Mouse (Mus musculus) neural tube, embryonic 13.5 days (tissue): ENCODE data around the gene Slc7a6. TPM values are rescaled to one million over a fixed set of nuclear protein-coding genes. Genes with fewer than 3 reads are reported as not detected.
A peak's percentile ranks its signal among the peaks of the same experiment; 100 is the strongest.
"Not testable (repeated sequence)": the region's sequence is repeated elsewhere in the genome, so short reads cannot be mapped to it uniquely, and the experiment has no call there.

Experiments used
- ATAC-seq: fragments of 200-750 bp; cut with Nextera tagmentation; 2 replicates; pipeline ENCODE4 v1.8.0; 2017; ENCODE audit warnings: low read depth, mild to moderate bottlenecking, moderate TSS enrichment, moderate library complexity
- H3K27ac ChIP-seq: fragments of 300-500 bp; sonication (generic); replicated peaks from 2 replicates; pipeline ENCODE4 v1.5.1; 2015; ENCODE audit warnings: moderate library complexity, mild to moderate bottlenecking, inconsistent platforms
- H3K27me3 ChIP-seq: fragments of 300-500 bp; sonication (generic); 2 replicates; pipeline ENCODE4 v1.6.1; 2015; ENCODE audit warnings: mild to moderate bottlenecking, inconsistent platforms
- H3K36me3 ChIP-seq: fragments of 300-500 bp; sonication (generic); 2 replicates; pipeline ENCODE4 v1.6.1; 2015; ENCODE audit warnings: mild to moderate bottlenecking, inconsistent platforms
- H3K4me1 ChIP-seq: fragments of 300-500 bp; sonication (generic); replicated peaks from 2 replicates; pipeline ENCODE4 v1.6.1; 2015; ENCODE audit warnings: inconsistent platforms
- H3K4me2 ChIP-seq: fragments of 300-500 bp; sonication (generic); 2 replicates; pipeline ENCODE4 v1.6.1; 2015; ENCODE audit warnings: inconsistent platforms, mild to moderate bottlenecking, moderate library complexity
- H3K4me3 ChIP-seq: fragments of 300-500 bp; sonication (generic); 2 replicates; pipeline ENCODE4 v1.5.1; 2015; ENCODE audit warnings: mild to moderate bottlenecking, inconsistent platforms
- H3K9ac ChIP-seq: fragments of 300-500 bp; sonication (generic); 2 replicates; pipeline ENCODE4 v1.6.1; 2015; ENCODE audit warnings: moderate library complexity, mild to moderate bottlenecking, inconsistent platforms
- H3K9me3 ChIP-seq: fragments of 300-500 bp; sonication (generic); 2 replicates; pipeline ENCODE4 v1.6.1; 2016; ENCODE audit warnings: inconsistent platforms
- WGBS: fragments of 180-500 bp; shearing (Covaris S2); methylation state at CpG from one replicate; pipeline ENCODE4 v1.1.7; 2015; 5-methylcytosine and 5-hydroxymethylcytosine counted together
- polyA plus RNA-seq: library from polyadenylated mRNA; unstranded; fragments of >200 nt; fragmentation: Nextera tagmentation; extraction: Ambion mirVana; gene quantifications from 2 replicates; pipeline ENCODE4 v1.2.1, GENCODE M21; 2015

The Slc7a6 gene
- polyA plus RNA-seq, 1 experiment from 2014 or later: 72.5 TPM

GRCm38 (mm10) chr8:106198741-106199140 lies 30.1 kb downstream of the Slc7a6 start:
- Histone ChIP-seq H3K27ac (no peak overlapping the region), H3K4me2 (no peak overlapping the region), H3K9ac (no peak overlapping the region), H3K4me3 (no peak overlapping the region), H3K27me3 (no peaks in the 10 kb centered on the region), H3K4me1 (no peaks in the 10 kb centered on the region), H3K9me3 (no peaks in the 10 kb centered on the region), H3K36me3 (peaks cover 90% of the 10 kb centered on the region)
- WGBS: 10% methylated on average over 1 of the region's 1 CpGs
- no peak; the same call in 1 of the 2 replicates for ATAC-seq

GRCm38 (mm10) chr8:106199596-106199995 lies 30.9 kb downstream of the Slc7a6 start:
- not testable (repeated sequence) for H3K4me2 ChIP-seq, H3K27me3 ChIP-seq, H3K4me1 ChIP-seq, ATAC-seq, H3K9ac ChIP-seq, H3K27ac ChIP-seq, H3K4me3 ChIP-seq, H3K9me3 ChIP-seq
- 88% methylated on average over 3 of the region's 3 CpGs for WGBS
- H3K36me3 ChIP-seq: peaks cover 91% of the 10 kb centered on the region

GRCm38 (mm10) chr8:106210035-106210731 lies 41.5 kb downstream of the Slc7a6 start:
- Histone ChIP-seq H3K27ac (peak overlapping the region; percentile 91), H3K4me1 (peaks cover 26% of the 10 kb centered on the region), H3K27me3 (no peaks in the 10 kb centered on the region), H3K36me3 (peaks cover 51% of the 10 kb centered on the region), H3K9ac (peak overlapping the region; percentile 92), H3K9me3 (no peaks in the 10 kb centered on the region), H3K4me3 (peak overlapping the region; percentile 79), H3K4me2 (peak overlapping the region; percentile 91)
- peak; percentile 80 for ATAC-seq
- WGBS: 1% methylated on average over 35 of the region's 35 CpGs

GRCm38 (mm10) chr8:106210821-106211345 lies 42.2 kb downstream of the Slc7a6 start, which contains the start of the genes Slc7a6os and Prmt7:
Gene Slc7a6os (minus strand): TSS chr8:106210935.
Gene Prmt7 (plus strand): TSS chr8:106210936.
- 0% methylated on average over 52 of the region's 52 CpGs for WGBS
- Histone ChIP-seq H3K4me1 (peaks cover 26% of the 10 kb centered on the region), H3K27ac (peak within 1 kb of the TSS; percentile 91), H3K4me3 (peak within 1 kb of the TSS; percentile 79), H3K27me3 (no peaks in the 10 kb centered on the region), H3K36me3 (peaks cover 53% of the 10 kb centered on the region), H3K9ac (peak within 1 kb of the TSS; percentile 92), H3K9me3 (no peaks in the 10 kb centered on the region), H3K4me2 (peak within 1 kb of the TSS; percentile 91)
- peak; percentile 99 for ATAC-seq

- Histone ChIP-seq H3K9ac (peak overlapping the region; percentile 92), H3K4me1 (peaks cover 26% of the 10 kb centered on the region), H3K4me2 (peak overlapping the region; percentile 91), H3K27ac (peak overlapping the region; percentile 91), H3K36me3 (peaks cover 57% of the 10 kb centered on the region), H3K9me3 (no peaks in the 10 kb centered on the region), H3K4me3 (peak overlapping the region; percentile 79), H3K27me3 (no peaks in the 10 kb centered on the region)
- WGBS: 5% methylated on average over 13 of the region's 13 CpGs
- peak; percentile 11; the same call in 1 of the 2 replicates for ATAC-seq
Observed at GRCm38 (mm10) chr8:106211421-106211820, 42.8 kb downstream of the Slc7a6 start.

- H3K4me3 ChIP-seq: no peak overlapping the region
- no peak overlapping the region for H3K27ac ChIP-seq
- no peak overlapping the region for H3K9ac ChIP-seq
- no peak overlapping the region for H3K4me2 ChIP-seq
- peaks cover 21% of the 10 kb centered on the region for H3K4me1 ChIP-seq
- H3K36me3 ChIP-seq: peaks cover 59% of the 10 kb centered on the region
- ATAC-seq: no peak
- WGBS: 91% methylated on average over 3 of the region's 3 CpGs
- H3K9me3 ChIP-seq: no peaks in the 10 kb centered on the region
- no peaks in the 10 kb centered on the region for H3K27me3 ChIP-seq
Observed at GRCm38 (mm10) chr8:106213959-106214358, 45.3 kb downstream of the Slc7a6 start.

- WGBS: 90% methylated on average over 3 of the region's 3 CpGs
- Histone ChIP-seq H3K36me3 (peaks cover 91% of the 10 kb centered on the region), H3K27ac (no peak overlapping the region), H3K4me3 (no peak overlapping the region), H3K4me2 (no peak overlapping the region), H3K9ac (no peak overlapping the region), H3K9me3 (no peaks in the 10 kb centered on the region), H3K4me1 (no peaks in the 10 kb centered on the region), H3K27me3 (no peaks in the 10 kb centered on the region)
- ATAC-seq: no peak
Observed at GRCm38 (mm10) chr8:106219620-106220019, 51.0 kb downstream of the Slc7a6 start.

- H3K4me2 ChIP-seq: no peak overlapping the region
- no peaks in the 10 kb centered on the region for H3K4me1 ChIP-seq
- H3K27me3 ChIP-seq: no peaks in the 10 kb centered on the region
- no peaks in the 10 kb centered on the region for H3K9me3 ChIP-seq
- no peak overlapping the region for H3K4me3 ChIP-seq
- no peak for ATAC-seq
- WGBS: 49% methylated on average over 9 of the region's 9 CpGs
- H3K9ac ChIP-seq: no peak overlapping the region
- no peak overlapping the region for H3K27ac ChIP-seq
- peaks cover 83% of the 10 kb centered on the region for H3K36me3 ChIP-seq
Observed at GRCm38 (mm10) chr8:106226589-106226988, 57.9 kb downstream of the Slc7a6 start.

- peaks cover 72% of the 10 kb centered on the region for H3K36me3 ChIP-seq
- H3K4me2 ChIP-seq: no peak overlapping the region
- H3K27me3 ChIP-seq: no peaks in the 10 kb centered on the region
- no peak overlapping the region for H3K4me3 ChIP-seq
- H3K9me3 ChIP-seq: no peaks in the 10 kb centered on the region
- no peak for ATAC-seq
- no peaks in the 10 kb centered on the region for H3K4me1 ChIP-seq
- WGBS: 84% methylated on average over 7 of the region's 7 CpGs
- no peak overlapping the region for H3K27ac ChIP-seq
- no peak overlapping the region for H3K9ac ChIP-seq
Observed at GRCm38 (mm10) chr8:106231536-106231935, 62.9 kb downstream of the Slc7a6 start.

GRCm38 (mm10) chr8:106232751-106233150 lies 64.1 kb downstream of the Slc7a6 start:
- H3K9me3 ChIP-seq: no peaks in the 10 kb centered on the region
- H3K36me3 ChIP-seq: peaks cover 74% of the 10 kb centered on the region
- WGBS: 74% methylated on average over 3 of the region's 3 CpGs
- no peaks in the 10 kb centered on the region for H3K4me1 ChIP-seq
- no peak overlapping the region for H3K9ac ChIP-seq
- no peak overlapping the region for H3K4me2 ChIP-seq
- no peaks in the 10 kb centered on the region for H3K27me3 ChIP-seq
- no peak overlapping the region for H3K27ac ChIP-seq
- H3K4me3 ChIP-seq: no peak overlapping the region
- ATAC-seq: no peak

GRCm38 (mm10) chr8:106234567-106235261 lies 66.1 kb downstream of the Slc7a6 start:
- Histone ChIP-seq H3K4me1 (no peaks in the 10 kb centered on the region), H3K27ac (no peak overlapping the region), H3K9ac (no peak overlapping the region), H3K27me3 (no peaks in the 10 kb centered on the region), H3K9me3 (no peaks in the 10 kb centered on the region), H3K36me3 (peaks cover 74% of the 10 kb centered on the region), H3K4me2 (no peak overlapping the region), H3K4me3 (no peak overlapping the region)
- no peak for ATAC-seq
- 93% methylated on average over 17 of the region's 17 CpGs for WGBS

- peaks cover 82% of the 10 kb centered on the region for H3K36me3 ChIP-seq
Observed at GRCm38 (mm10) chr8:106237106-106237505, 68.4 kb downstream of the Slc7a6 start.

More at GRCm38 (mm10) chr8:106237106-106237505, 68.4 kb downstream of the Slc7a6 start:
- Histone ChIP-seq H3K9ac (no peak overlapping the region), H3K27ac (no peak overlapping the region), H3K4me1 (no peaks in the 10 kb centered on the region), H3K9me3 (no peaks in the 10 kb centered on the region), H3K4me3 (no peak overlapping the region), H3K27me3 (no peaks in the 10 kb centered on the region), H3K4me2 (no peak overlapping the region)
- 82% methylated on average over 5 of the region's 5 CpGs for WGBS
- ATAC-seq: no peak
